Mouse (Mus musculus) heart, postnatal 10 days (tissue): ENCODE measurements around the gene Atp6v1a. TPM values are rescaled to one million over a fixed set of nuclear protein-coding genes. Genes with fewer than 3 reads are reported as not detected.

Experiments used
- DNase-seq, 2 experiments: peaks; one replicate each; pipeline ENCODE4 v3.0.0; 2021
- intact Hi-C: fragments of 180-260 bp; cut with DNase I; formaldehyde crosslinking; loops from one replicate; pipeline ENCODE4 v1.15.1; 2025
- total RNA-seq, 2 experiments: library from RNA; stranded (reverse); gene quantifications; 2 replicates each; pipeline ENCODE4 v1.2.3; 2021

The Atp6v1a gene
- 10 to 100 TPM; 45.2 to 50.3 TPM for total RNA-seq

DNA sequence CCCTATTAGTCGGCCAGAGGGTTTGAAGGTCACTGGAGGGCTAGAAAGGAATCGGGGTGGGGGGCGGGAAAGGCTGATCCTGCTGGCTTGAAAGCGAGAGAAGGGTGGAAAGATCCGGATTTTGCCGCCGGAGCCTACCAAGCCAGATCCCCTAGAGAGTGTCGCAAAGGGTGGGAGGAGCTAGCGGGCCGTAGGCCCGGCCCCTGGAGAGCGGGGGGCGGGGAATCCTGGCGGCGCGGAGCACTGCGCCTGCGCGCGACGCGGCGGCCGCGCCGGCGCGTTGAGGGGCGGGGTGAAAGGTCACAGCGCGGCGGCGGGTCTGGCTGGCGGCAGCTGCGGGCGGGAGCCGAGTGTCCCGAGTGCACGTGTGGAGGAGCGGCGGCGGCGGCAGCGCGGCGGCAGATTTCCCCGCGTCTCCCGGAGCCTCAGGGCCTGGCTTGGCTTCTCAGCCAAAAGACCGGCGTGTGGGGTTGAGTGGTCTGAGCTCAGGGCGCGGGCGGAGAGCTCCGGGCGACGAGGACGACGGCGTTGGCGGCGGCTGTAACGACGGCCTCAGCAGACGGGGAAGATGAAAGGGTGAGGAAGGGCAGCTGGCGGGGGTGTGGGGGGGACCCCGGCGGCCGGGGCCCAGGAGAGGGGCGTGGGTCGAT is at the start of gene Atp6v1a, which contains the start of gene Naa50:
Gene Atp6v1a (minus strand): TSS at position 170 of the 650 bp plus-strand sequence.
Gene Naa50 (plus strand): TSS at position 295 of the 650 bp plus-strand sequence.
- intact Hi-C loops = loop anchor here (2.0 to 5.0 kb wide), 3 partner anchors 33 to 252 kb away; partner anchors contain the start of genes Ccdc191, Gramd1c and Usf3
- DNase-seq = peak; percentile 94

DNA sequence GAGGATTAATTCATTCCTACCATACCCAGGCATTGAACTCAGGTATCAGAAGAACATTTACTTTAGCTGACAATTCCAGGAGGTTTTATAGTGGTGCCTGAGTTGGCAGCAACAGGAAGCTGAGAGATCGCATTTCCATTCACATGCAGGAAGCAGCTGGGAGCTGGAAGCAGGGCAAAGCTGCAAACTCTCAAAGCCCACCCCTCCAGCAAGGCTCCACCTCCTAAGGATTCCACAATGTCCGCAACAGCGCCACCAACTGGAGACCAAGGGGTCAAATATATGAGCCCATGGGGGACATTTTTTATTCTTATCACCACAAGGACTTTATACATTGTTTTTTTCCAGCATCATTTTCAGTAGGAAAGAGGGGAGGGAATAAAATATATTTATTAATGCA is 49.3 kb upstream of the Atp6v1a start:
- DNase-seq = no peak
- intact Hi-C loops = no loop called here

DNA sequence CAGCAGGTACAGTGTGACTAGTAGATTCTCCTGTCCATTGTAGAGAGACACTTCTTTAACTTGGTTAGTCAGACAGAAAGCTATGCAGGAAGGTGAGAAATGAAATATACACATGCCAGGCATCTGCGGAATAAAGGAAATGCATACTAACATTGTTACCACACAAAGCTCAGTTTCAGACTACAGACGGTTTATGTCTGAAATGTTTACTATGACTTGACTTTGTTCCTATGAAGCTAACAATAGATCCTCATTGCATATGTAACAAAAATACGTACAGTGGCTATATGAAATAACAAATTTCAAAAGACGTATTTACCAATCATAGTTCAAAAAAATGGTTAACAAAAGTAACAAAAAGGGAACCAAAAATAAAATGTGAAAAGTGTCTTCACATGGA is 47.7 kb upstream of the Atp6v1a start:
- intact Hi-C loops = no loop called here
- DNase-seq = no peak

DNA sequence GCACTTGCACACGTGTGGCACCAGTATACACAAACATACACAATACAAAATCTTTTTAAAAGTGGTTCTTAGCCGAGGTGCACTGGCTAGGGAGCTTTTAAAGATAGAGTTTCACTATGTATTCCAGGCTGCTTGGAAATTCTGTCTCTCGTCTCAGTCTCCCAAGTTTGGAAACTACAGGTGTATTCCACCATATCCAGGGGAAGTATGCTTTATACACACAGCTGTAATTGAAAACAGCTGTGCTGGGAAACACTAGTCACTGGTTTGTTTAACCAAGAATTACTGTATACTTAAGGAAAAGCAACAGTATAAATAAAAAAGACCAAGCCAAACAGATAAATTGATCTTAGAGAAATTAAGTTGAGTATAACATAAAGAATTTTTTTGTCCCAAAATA is 45.3 kb upstream of the Atp6v1a start:
- no peak for DNase-seq
- intact Hi-C loops = no loop called here

DNA sequence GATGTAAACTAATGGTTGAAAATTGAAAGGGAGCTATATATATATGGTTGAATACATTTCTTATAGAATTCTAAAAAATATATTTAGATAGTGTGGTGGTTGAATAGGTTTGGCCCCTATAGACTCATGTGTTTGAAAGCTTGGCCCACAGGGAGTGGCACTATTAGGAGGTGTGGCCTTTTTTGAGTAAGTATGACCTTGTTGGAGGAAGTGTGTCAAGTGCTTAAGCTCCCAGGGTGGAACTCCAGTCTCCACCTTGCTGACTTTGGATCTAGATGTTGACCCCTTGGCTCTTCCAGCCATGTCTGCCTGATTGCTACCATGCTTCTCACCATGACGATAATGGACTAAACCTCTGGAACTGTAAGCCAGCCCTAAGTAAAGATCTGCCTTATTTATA is 43.1 kb upstream of the Atp6v1a start:
- intact Hi-C loops = no loop called here
- no peak for DNase-seq

GRCm38 (mm10) chr16:44178555-44178954 is 39.0 kb upstream of the Atp6v1a start:
- intact Hi-C loops = no loop called here

GRCm38 (mm10) chr16:44176511-44176910 is 37.0 kb upstream of the Atp6v1a start:
- intact Hi-C loops = no loop called here

More at GRCm38 (mm10) chr16:44178555-44178954, 39.0 kb upstream of the Atp6v1a start:
- no peak for DNase-seq

DNA sequence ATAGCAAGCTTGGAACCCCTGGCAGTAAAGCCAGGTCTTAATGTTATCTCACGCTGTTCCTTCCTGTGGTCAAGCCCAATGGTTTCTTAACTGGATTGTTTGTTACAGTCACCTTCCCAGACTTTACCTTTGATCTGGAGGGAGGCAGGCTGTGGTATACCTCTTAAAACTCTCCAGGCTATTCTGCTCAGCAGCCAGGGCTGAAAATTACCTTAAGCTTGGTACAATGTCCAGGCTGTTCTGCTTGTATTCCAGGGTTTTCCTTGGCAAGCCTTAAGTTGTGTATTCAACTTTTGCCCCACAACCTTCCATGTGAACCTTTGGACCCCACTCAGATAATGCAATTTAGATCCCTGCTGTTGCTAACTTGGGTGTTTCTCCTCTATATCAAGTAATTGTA is 35.5 kb upstream of the Atp6v1a start:
- intact Hi-C loops = no loop called here
- no peak for DNase-seq

More at GRCm38 (mm10) chr16:44176511-44176910, 37.0 kb upstream of the Atp6v1a start:
- no peak for DNase-seq

DNA sequence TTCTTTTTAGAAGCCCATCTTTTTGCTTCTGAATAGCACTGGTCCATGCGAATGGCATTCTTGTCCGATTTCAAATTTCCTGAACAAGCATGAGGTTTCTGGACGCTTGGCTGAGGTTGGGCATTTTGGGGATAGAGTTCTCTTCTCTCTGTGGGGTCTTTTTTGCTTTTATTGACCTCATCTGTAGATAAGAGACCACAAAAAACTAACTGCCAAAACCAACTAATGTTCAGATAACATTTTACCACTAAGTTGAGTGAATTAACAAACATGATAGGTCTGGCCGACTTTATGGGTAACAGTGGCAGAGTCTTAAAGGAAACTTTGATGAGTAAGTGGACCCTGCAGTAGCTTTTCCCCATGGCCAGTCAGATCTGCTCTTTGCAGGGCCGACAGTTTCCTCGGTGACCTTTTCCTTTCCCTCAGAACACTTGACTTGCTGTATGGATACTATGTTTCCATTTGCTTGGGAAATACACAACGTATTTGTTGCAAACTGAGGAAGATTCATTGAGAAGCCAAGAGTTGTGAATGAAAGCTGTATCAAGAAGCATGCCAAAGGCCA is 34.5 kb upstream of the Atp6v1a start:
- intact Hi-C loops = loop anchor here (2.0 kb wide), 1 partner anchor 35 kb away; the partner anchor contains the start of genes Atp6v1a and Naa50

GRCm38 (mm10) chr16:44173155-44173941 is 33.8 kb upstream of the Atp6v1a start, which contains the start of gene Usf3:
Gene Usf3, plus strand, starts transcription at chr16:44173246.
- intact Hi-C loops = loop anchor here (2.0 kb wide), 1 partner anchor 35 kb away; the partner anchor contains the start of genes Atp6v1a and Naa50
- DNase-seq = peak; percentile 71 to 75

More for the DNA sequence above, 34.5 kb upstream of the Atp6v1a start:
- peak in 1 of 2 experiments; percentile 10 for DNase-seq

DNA sequence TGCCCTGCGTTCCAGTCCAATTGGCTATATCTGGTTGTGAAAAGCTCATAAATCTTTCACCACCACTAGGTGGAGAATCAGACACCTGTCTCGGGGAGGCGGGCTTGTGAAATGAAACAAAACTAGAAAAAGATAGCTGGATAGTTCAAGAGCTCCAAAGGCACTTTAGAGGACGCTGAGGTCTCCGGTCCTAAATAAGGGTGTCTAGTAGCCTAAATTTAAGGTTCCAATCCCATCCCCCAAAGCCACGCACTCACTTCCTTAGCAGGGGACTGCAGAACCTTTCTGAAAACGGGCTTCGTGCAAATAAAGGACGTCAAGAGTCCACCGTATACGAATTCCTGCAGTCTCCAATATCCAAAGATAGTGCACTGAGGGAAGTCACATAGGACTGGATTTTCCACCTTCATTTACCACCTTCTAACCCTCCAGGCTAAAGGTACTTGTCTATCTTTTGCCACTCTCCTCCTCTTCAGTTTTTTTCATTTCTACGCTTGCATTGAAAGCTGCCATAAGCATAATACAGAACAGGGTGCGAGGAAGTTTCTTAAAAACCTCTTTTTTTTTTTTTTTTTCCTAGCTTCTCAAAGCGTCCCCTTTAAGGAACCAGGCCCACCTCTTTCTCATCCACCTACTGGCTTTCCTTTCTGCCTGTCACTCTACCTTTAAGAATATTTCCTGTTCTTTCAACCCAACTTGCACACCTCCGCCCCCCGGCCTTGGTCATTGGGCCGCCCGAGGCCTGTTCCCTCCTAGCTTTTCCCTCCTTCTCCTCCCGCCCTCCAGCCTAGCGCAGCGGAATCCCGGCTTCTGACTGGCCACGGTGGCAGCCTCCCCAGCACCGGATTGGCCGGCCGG is 33.0 kb upstream of the Atp6v1a start:
- intact Hi-C loops = loop anchor here (2.0 kb wide), 1 partner anchor 34 kb away; the partner anchor contains the start of genes Atp6v1a and Naa50
- peak; percentile 98 to 99 for DNase-seq

DNA sequence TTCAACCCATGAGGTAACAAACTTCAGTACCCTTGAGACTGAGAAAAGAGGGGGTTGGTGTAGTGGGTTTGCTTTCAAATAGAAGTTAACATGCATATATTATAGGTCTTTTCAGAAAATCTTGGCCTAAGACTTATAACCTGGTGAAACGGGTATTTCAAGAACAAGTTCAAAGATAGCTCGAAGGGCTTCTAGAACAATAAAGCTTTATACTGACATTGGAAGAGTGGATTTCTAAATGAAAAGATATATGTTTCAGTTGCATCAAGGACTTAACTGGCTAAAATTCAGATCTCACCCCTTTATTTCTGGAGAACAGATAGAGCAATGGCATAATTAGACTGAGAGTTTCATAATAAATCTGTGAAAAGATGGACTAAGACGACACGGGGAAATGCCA is 29.5 kb upstream of the Atp6v1a start:
- intact Hi-C loops = no loop called here
- DNase-seq = no peak

- intact Hi-C loops = no loop called here
- peak in 1 of 2 experiments; percentile 12 for DNase-seq
Measured at GRCm38 (mm10) chr16:44165182-44165581, 25.7 kb upstream of the Atp6v1a start.

- no peak for DNase-seq
- intact Hi-C loops = no loop called here
Measured at GRCm38 (mm10) chr16:44163831-44164230, 24.3 kb upstream of the Atp6v1a start.

- intact Hi-C loops = no loop called here
- no peak for DNase-seq
Measured at GRCm38 (mm10) chr16:44159325-44159724, 19.8 kb upstream of the Atp6v1a start.

GRCm38 (mm10) chr16:44154497-44155057 is 15.1 kb upstream of the Atp6v1a start:
- intact Hi-C loops = no loop called here

GRCm38 (mm10) chr16:44149002-44149767 is 9.7 kb upstream of the Atp6v1a start:
- intact Hi-C loops = loop anchor here (5.0 kb wide), 1 partner anchor 47 kb away; no protein-coding TSS in a partner anchor
- DNase-seq = no peak

More at GRCm38 (mm10) chr16:44154497-44155057, 15.1 kb upstream of the Atp6v1a start:
- no peak for DNase-seq

- peak; percentile 36 to 44 for DNase-seq
- intact Hi-C loops = loop anchor here (5.0 kb wide), 1 partner anchor 79 kb away; the partner anchor contains the start of gene Gramd1c
Measured at GRCm38 (mm10) chr16:44141483-44141882, 2.0 kb upstream of the Atp6v1a start.
